Mouse (Mus musculus): Measurements from ENCODE around the gene Pnn.

DNA sequence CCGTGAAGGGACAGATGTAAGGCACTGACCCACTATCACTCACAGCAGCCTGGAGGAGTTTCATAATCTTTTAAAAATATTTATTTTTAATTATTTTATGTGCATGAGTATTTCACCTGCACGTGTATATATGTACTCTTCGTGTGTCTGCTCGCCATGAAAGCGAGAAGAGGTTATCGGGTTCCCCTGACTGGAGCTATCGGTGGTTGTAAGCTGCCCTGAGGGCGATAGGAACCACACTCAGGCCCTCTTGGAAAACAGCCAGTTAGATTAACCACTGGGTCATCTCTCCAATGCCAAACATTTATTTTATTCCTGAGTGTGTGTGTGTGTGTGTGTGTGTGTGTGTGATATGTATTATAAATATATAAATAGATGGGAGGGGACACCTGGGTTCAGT, 1.8 kb upstream of the Pnn start:
- no peak for TF ChIP-seq CTCF (IDR thresholded peaks at IDR 0.05; ENCODE audit: low read depth, low read length)
- TF ChIP-seq GATA1 (IDR thresholded peaks at IDR 0.05; ENCODE audit: borderline replicate concordance, low read length): no peak
